Mouse (Mus musculus) ovary, postnatal 36 days (tissue): ENCODE results near the gene Spg7.

Experiments used
- DNase-seq: peaks from one replicate; pipeline ENCODE4 v3.0.0; 2022; ENCODE audit warnings: low spot score, mixed read lengths

The Spg7 gene

GRCm38 (mm10) chr8:123131041-123131440 is 68.3 kb downstream of the Spg7 start:
- peak; percentile 3 for DNase-seq

GRCm38 (mm10) chr8:123132953-123133352 is 70.2 kb downstream of the Spg7 start:
- no peak for DNase-seq

- peak; percentile 1 for DNase-seq
Measured at GRCm38 (mm10) chr8:123134149-123134713, 71.5 kb downstream of the Spg7 start.

- peak; percentile 2 for DNase-seq
Measured at GRCm38 (mm10) chr8:123135406-123135805, 72.7 kb downstream of the Spg7 start.

- DNase-seq: peak; percentile 2
Measured at GRCm38 (mm10) chr8:123135806-123136205, 73.1 kb downstream of the Spg7 start.

- peak; percentile 2 for DNase-seq
Measured at GRCm38 (mm10) chr8:123136287-123136686, 73.5 kb downstream of the Spg7 start.

GRCm38 (mm10) chr8:123137645-123138077 is 74.9 kb downstream of the Spg7 start:
- DNase-seq: peak; percentile 22

GRCm38 (mm10) chr8:123138741-123139140 is 76.0 kb downstream of the Spg7 start:
- DNase-seq: no peak

- DNase-seq: peak; percentile 36
Measured at GRCm38 (mm10) chr8:123141741-123142462, 79.2 kb downstream of the Spg7 start.

GRCm38 (mm10) chr8:123145279-123145678 is 82.5 kb downstream of the Spg7 start:
- DNase-seq: peak; percentile 53

- peak; percentile 19 for DNase-seq
Measured at GRCm38 (mm10) chr8:123146390-123146789, 83.6 kb downstream of the Spg7 start.
